8 mouse cellular contexts compared by ENCODE assay signal in the genomic region with DNA sequence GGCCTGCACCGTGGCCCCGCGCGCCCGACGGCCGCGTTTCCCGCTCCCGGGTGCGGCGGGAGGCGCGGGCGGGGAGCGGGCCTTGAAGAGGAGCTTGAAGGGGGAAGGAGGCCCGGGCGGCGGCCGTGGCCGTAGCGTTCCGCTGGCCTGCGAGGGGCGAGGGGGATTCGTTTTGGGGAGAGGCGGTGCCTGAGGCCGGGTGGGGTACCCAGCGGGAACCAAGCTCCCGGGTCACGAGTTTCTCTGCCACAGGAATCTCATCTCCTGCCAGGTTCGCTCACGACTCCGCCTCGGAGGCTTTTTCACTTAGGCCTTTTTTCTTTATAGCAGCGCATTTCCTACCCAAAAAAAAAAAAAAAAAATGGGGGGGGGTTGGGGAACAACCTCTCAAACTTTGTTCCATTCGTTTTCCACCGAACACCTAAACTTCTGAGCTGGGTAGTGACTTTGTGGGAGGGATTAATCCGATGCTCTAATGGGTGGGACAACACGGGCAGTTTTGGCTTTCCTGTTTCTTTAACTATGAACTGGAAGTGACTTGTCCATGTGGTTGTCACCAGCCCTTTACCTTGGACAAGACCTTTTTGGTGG. TPM values are rescaled to one million over a fixed set of nuclear protein-coding genes. Genes with fewer than 3 reads are reported as not detected.
DNase-seq lines count a peak whose midpoint lies in the region; ATAC-seq and TF ChIP-seq lines count a peak whose summit lies in the region.

No protein-coding gene starts in this region.

- H3K4me2 ChIP-seq in heart, embryonic 13.5 days, result peak overlapping the region; percentile 81
- H3K4me2 ChIP-seq in lung, embryonic 15.5 days, result peak overlapping the region; percentile 57

- no peaks in the 10 kb centered on the region for H3K27me3 ChIP-seq in heart, embryonic 13.5 days (replicated peaks)
- H3K27me3 ChIP-seq in lung, embryonic 15.5 days, result no peaks in the 10 kb centered on the region

- peak; percentile 32; the same call in 1 of the 2 replicates for TF ChIP-seq POLR2A in embryonic fibroblast, embryonic 13.5 days (IDR thresholded peaks at IDR 0.05; ENCODE audit: low read depth, low read length)

- peaks cover 4% of the 10 kb centered on the region; the same call in 1 of the 2 replicates for H3K4me1 ChIP-seq in embryonic fibroblast, embryonic 13.5 days (ENCODE audit: control insufficient read depth, insufficient read depth, low read length)
- H3K4me1 ChIP-seq in heart, embryonic 13.5 days, result peaks cover 28% of the 10 kb centered on the region
- peaks cover 12% of the 10 kb centered on the region for H3K4me1 ChIP-seq in lung, embryonic 15.5 days

- DNase-seq in CD4-positive helper T cell, adult 2 months (ENCODE audit: low read depth, low spot score), result peak; percentile 61
- DNase-seq in adrenal gland, postnatal 4 days (ENCODE audit: low spot score in 2 of 2), result peak; percentile 7 to 11
- peak; percentile 55 to 81 for DNase-seq in kidney, postnatal 25 days
- peak; percentile 62 for DNase-seq in retina, postnatal 1 day
- DNase-seq in urinary bladder, adult 2 months (ENCODE audit: low spot score), result peak; percentile 60

- peak overlapping the region; percentile 99 for H3K9ac ChIP-seq in heart, embryonic 13.5 days
- peak overlapping the region; percentile 91 for H3K9ac ChIP-seq in lung, embryonic 15.5 days

- peak overlapping the region; percentile 62 for H3K4me3 ChIP-seq in embryonic fibroblast, embryonic 13.5 days (ENCODE audit: insufficient read depth, low read length)
- H3K4me3 ChIP-seq in heart, embryonic 13.5 days, result peak overlapping the region; percentile 100
- H3K4me3 ChIP-seq in lung, embryonic 15.5 days, result peak overlapping the region; percentile 94

- H3K27ac ChIP-seq in embryonic fibroblast, embryonic 13.5 days (ENCODE audit: insufficient read depth, low read length), result peak overlapping the region; percentile 70
- H3K27ac ChIP-seq in heart, embryonic 13.5 days (replicated peaks), result peak overlapping the region; percentile 99
- H3K27ac ChIP-seq in lung, embryonic 15.5 days, result peak overlapping the region; percentile 97

- no peaks in the 10 kb centered on the region for H3K9me3 ChIP-seq in heart, embryonic 13.5 days
- H3K9me3 ChIP-seq in lung, embryonic 15.5 days, result no peaks in the 10 kb centered on the region

- ATAC-seq in heart, embryonic 13.5 days (ENCODE audit: extremely low read depth, insufficient number of reproducible peaks, low FRiP score, low TSS enrichment), result peak; percentile 3; the same call in 1 of the 2 replicates
- ATAC-seq in lung, embryonic 15.5 days (ENCODE audit: borderline replicate concordance, extremely low read depth, low FRiP score, low TSS enrichment), result no peak

- no peak for TF ChIP-seq CTCF in embryonic fibroblast, embryonic 13.5 days (IDR thresholded peaks at IDR 0.05; ENCODE audit: borderline replicate concordance, insufficient read depth, low read length)

- under 1% methylated on average over 40 of the region's 40 CpGs for WGBS in heart, embryonic 13.5 days
- WGBS in lung, embryonic 15.5 days, result 0% methylated on average over 38 of the region's 40 CpGs

- peaks cover 34% of the 10 kb centered on the region for H3K36me3 ChIP-seq in heart, embryonic 13.5 days
- H3K36me3 ChIP-seq in lung, embryonic 15.5 days, result peaks cover 13% of the 10 kb centered on the region

RNA-seq across cellular contexts. Expression of a gene that starts 1.7 kb away (rescaled TPM):
- 10 to 100 TPM; 87.2 to 91.6 TPM for total RNA-seq in adrenal gland, postnatal 4 days (2021)
- 76.8 and 87.1 TPM in 2 replicates for polyA plus RNA-seq in embryonic fibroblast, embryonic 13.5 days (2011; ENCODE audit: insufficient read length, low read depth, missing spikeins)
- polyA plus RNA-seq in heart, embryonic 13.5 days (2015; fragmentation: Nextera tagmentation; extraction: Ambion mirVana), result 3.6 and 4.0 TPM in 2 replicates
- polyA plus RNA-seq in lung, embryonic 15.5 days (2015; fragmentation: Nextera tagmentation; extraction: Ambion mirVana), result 4.9 and 5.0 TPM in 2 replicates
- polyA plus RNA-seq in urinary bladder, adult 2 months (2012; rRNA removed), result 16.4 and 19.3 TPM in 2 replicates

RNA-seq across cellular contexts. Expression of a gene that starts 37.4 kb away (rescaled TPM):
- not detected for total RNA-seq in adrenal gland, postnatal 4 days (2021)
- polyA plus RNA-seq in embryonic fibroblast, embryonic 13.5 days (2011; ENCODE audit: insufficient read length, low read depth, missing spikeins), result not detected in 2 replicates
- polyA plus RNA-seq in heart, embryonic 13.5 days (2015; fragmentation: Nextera tagmentation; extraction: Ambion mirVana), result 0.20 TPM in 1 of 2 replicates, not detected in the other
- polyA plus RNA-seq in lung, embryonic 15.5 days (2015; fragmentation: Nextera tagmentation; extraction: Ambion mirVana), result not detected in 2 replicates
- polyA plus RNA-seq in urinary bladder, adult 2 months (2012; rRNA removed), result not detected in 2 replicates

Comparison
In these comparisons a context has a peak if more than half of its experiments do, and no peak if none do; other contexts are left out.
1. DNase-seq: peak in every context shown above with its lines; median percentile 68 in kidney, postnatal 25 days; 62 in retina, postnatal 1 day; 61 in CD4-positive helper T cell, adult 2 months; 60 in urinary bladder, adult 2 months; 9 in adrenal gland, postnatal 4 days.